Mouse (Mus musculus): Measurements from ENCODE around the gene Zfp949.

- no peak for TF ChIP-seq POLR2A (IDR thresholded peaks at IDR 0.05; ENCODE audit: borderline replicate concordance, low read depth, low read length)
- TF ChIP-seq CTCF (IDR thresholded peaks at IDR 0.05; ENCODE audit: low read depth, low read length) = no peak
These were observed 23.0 kb upstream of the Zfp949 start for GRCm38 (mm10) chr9:88524796-88525195.

Measured in bone marrow macrophage, adult 2 months (primary cell).